Mouse (Mus musculus): ENCODE data around the gene C77080.

The C77080 gene

DNA sequence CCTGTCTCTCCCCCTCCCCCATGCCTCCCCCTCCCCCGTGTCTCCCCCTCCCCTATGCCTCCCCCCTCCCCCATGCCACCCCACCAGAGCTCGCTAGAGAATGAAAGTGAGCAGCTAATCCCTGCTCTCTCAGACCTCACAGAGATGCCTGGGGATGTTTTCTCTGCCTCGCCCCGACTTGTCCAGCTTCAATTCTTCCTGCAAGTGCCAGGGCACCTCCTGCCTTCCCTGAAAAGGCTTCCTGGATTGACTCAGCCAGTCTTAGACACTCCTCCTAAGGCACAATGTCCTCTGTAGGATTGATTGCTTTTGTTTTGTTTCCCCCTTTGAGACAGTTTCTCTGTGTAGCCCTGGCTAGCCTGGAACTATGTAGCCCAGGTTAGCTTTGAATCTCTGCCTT, at the start of gene C77080:
C77080 (minus strand) TSS at position 209 of the 400 bp plus-strand sequence.
- DNase-seq = no peak

DNA sequence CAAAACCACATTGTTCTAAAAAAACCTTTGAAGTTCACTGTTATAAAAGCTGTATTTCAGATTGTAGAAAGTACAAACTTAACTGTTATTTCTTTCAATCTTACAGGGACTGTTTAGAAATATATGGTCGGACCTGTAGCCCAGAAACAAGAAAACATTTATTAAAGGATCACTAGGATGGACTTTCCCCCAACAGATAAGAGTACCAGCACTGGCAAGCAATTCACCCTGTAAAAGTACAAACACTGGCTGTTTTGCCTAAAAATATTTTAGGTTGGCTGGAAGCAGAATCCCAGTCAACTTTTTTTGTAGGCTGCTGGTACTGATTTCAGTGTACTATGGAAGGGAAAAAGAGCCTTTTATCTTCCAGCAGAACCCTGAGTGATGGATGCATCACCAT, 46.7 kb upstream of the C77080 start:
- no peak for DNase-seq

DNA sequence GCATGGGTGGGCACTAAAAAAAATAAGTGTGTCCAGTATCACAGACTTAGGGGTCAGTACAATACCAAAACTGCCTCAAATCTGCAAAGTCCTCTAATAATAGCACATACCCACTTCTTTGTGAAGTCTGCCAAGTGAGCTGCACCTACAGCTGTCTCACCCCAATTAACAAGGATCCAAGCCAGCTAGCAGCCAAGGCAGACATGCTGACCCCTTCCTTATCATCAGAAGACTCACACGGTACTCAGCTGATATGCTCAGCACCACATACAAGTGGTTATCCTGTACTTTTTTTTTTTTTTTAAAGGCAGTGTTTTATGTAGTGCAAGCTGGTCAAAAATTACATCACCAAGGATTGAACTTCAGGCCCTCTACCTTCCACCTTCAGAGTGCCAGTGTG, 43.1 kb upstream of the C77080 start:
- DNase-seq = no peak

DNA sequence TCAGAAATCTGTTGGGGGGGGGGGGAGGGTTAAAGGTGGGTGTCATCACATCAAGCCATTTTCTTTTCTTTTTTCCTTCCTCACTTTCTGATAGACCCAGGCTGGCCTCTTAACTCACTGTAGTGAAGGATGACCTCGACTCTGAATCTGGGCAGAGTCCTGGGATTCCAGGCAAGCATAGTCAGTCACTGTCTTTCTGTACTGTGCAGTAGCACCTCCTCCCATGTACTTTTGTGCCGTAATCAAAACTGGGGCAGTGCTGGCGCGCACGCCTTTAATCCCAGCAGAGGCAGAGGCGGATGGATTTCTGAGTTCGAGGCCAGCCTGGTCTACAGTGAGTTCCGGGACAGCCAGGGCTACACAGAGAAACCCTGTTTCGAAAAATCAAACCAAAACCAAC, 42.6 kb upstream of the C77080 start:
- DNase-seq = peak; percentile 13

DNA sequence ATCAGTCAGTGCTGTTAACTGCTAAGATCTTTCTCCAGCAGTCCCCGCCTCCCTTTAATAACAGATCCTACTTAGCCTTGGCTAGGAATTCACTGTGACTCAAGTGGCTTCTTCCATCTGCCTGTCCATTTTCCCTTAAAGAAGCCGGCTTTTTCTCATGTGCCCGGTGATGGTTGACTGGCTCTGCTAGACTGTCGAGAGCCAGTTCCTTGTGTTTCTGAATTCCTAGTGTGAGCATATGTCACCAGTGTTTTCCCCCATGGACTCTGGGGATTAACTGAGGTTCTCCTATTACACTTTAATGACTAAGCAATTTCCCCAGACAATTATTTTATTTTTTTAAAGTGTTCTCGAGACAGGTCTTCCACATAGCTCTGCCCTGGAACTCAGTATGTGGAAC, 42.2 kb upstream of the C77080 start:
- no peak for DNase-seq

DNA sequence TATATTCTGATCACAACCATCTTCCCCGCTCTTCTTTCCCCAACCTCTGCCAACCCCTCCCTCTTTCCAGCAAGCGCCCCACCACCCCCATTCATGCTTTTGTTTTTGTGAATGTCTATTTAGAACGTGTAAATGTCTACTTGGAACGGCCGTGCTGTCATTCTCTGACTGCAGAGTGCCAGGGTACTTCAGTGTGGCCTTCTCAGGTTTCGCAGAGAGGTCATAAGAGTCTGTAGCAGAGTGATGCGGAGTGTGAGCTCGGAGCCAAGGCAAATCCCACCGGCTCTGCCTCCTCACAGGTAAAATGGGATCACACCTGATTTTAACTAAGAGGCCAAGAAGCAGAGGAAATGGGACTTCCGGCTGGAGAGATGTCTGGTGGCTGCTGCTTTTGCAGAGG, 37.9 kb upstream of the C77080 start:
- no peak for DNase-seq

DNA sequence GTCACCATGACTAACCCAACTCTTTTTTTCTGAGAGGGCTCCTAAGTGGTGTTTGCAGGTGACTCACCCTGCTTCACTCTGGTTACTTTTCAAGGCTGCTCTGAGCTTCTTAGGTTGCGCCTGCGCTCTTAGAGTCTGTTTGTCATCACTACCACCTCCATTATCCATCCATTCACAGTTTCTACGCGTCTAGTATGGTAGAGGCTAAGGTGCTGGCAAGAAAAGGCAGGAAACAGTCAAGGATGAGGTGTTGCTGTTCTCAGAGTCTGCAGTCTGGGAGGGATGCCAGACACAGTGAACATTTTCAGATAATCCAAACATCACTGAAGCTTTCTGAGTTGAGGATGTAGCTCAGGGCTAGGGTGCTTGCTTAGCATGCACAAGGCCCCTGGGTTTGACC, 36.5 kb upstream of the C77080 start:
- no peak for DNase-seq

DNA sequence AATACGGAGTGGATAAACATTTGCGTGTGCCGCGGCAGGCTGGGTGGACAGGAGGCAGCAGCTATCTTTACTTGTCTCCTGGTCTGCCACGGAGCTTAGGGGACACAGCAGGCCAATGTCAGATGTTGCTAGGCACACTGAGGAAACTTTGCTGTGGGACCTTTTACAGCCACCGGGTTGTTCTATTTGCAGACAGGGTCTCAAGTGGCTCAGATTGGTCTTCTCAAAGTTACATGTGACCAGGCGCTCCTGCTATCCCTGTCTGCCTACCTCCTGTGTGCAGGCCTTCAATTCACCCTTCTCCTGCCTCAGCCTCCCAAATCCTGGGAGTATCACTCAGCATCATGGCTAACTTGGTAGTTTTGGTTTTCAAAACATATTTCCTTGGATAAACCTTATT, 34.9 kb upstream of the C77080 start:
- no peak for DNase-seq

DNA sequence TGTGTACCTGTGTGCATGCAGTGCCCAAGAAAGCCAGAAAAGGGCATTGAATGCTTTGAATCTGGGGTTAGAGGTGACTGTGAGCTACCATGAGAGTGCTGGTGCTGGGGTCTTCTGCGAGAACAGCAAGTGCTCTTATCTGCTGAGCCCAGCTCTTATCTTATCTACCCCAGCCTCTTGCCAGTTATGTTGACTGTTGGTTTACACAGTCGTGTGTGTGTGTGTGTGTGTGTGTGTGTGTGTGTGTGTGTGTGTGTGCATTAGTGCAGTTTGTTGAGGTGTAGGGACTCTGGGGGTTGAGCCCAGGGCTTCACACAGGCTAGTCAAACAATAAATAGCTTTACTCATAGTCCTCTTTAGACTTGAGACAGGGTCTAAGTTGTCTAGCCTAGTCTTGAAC, 34.0 kb upstream of the C77080 start:
- DNase-seq = no peak

DNA sequence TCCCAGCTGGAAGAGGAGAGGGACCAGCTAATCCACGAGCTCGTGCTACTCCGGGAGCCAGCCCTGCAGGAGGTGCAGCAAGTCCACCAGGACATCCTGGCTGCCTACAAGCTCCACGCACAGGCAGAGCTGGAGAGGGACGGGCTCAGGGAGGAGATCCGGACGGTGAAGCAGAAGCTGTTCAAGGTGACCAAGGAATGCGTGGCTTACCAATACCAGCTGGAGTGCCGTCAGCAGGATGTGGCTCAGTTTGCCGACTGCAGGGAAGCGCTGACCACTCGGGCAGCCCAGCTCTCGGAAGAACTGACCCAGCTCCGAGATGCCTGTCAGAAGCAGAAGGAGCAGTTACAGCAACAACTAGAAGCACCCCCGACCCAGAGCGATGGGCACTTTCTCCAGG, 32.5 kb upstream of the C77080 start:
- no peak for DNase-seq

DNA sequence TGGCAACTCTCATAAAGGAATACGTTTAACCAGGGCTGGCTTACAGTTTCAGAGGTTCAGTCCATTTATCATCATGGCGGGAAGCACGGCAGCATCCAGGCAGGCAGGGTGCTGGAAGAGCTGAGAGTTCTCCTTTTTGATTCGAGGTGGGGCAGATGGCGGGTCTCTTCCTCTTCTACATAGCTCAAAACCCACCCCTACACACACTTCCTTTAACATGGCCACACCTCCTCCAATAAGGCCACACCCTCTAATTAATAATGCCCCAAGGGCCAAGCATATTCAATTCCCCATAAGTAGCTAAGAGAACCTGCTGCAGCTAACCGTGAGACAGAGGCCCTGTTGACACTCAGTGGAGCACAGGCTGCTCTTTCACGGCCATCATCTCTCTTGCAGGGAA, 31.6 kb upstream of the C77080 start:
- DNase-seq = no peak

DNA sequence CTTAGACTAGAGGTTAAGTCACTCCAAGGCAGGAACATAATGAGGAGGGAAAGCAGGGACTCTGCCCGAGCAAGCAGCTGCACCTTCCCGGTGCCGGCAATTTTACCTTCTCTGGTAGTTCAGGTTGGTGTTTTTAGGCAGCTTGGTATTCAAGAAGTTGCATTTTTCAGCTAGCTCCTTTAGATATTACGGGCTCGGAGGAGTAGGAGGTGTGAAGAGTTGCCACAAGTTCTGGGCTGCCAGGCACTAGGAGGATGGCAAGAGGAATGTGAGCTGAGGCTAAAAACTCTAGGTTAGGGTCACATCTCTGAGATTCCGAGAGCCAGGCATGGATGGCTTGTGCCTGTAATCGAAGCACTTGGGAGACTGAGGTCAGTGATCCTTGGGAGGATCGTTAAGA, 28.5 kb upstream of the C77080 start:
- no peak for DNase-seq

DNA sequence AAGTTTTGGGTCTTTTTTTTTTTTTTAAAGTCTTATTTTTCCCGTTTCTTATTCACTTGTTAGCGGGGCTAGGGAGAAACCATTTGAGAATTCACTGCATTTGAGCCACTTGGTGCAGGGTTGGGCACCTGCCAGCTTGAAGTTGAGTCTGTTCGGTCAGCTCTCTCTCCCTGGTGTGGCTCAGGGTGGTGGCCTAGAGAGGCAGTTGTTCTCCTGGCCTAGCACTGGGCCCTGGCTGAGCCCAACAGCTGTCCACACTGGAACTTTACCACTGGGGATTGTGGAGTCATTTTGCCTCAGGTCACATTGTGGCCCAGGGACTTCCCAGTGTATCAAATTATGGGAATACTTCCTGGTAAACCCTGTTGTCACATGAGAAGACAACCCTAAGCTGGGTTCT, 26.9 kb upstream of the C77080 start:
- DNase-seq = peak; percentile 52

DNA sequence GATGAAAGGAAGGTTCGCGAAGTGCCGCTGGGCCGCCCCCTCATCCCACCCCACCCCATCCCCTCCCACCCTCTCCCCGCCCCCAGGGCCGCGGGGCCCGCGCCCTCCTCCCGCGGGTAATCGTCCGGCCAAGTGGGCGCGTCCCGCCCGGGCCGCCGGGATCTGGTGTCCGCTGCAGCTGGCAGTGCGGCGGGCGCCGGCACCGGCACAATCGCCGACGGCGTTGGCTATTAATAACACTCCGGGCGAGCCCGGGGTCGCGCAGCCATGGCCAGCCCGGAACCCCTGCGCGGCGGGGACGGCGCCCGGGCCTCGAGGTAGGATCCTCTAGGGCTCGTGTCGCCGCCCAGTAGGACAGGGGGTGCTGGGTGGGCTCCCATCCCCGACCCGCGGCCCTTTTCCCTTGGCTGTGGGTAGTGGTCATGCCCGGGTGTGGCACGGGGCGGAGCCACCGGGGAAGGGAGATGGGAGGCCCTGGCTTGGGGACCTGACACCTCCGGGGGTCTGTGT, 26.3 kb upstream of the C77080 start, which contains the start of gene Sync:
Sync (plus strand) TSS at position 146 of the 510 bp plus-strand sequence.
- DNase-seq = peak; percentile 63

DNA sequence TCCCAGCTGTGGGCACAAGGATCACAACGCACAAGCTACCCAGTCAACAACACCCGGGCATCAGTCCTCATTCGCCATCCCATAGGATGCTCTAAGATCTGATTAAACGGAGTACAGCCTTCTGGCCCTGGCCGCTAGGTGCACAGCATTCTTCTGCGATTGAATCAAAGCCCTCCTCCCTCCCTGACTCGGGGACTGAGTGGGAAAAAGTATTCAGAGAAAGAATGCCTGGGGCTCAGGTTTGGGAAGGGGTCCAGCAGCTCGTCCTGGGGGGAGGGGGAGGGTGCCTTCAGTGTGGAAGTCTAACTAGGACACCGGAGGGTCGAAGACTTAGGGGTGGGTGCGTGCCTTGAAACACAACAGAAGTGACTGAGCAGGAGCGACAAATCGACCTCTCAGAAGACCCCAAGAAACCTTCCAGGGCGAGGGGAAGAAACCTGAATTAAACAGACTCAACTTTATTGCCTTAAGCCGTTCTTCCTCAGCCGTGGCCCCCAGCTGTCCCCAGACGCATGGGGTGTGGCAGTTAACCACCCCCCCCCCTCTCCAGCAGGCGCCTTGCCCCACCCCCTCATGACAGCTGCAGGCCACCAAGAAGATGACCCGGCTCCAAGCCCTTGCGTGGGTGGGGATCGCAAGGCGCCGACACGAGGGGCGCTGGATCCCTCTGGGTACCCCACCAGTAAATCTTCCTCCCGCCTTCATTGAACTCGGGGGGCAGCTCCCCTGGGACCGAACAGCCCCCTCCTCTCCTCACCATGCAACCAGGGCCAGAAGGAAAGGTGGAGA, 25.7 kb upstream of the C77080 start:
- DNase-seq = peak; percentile 55

DNA sequence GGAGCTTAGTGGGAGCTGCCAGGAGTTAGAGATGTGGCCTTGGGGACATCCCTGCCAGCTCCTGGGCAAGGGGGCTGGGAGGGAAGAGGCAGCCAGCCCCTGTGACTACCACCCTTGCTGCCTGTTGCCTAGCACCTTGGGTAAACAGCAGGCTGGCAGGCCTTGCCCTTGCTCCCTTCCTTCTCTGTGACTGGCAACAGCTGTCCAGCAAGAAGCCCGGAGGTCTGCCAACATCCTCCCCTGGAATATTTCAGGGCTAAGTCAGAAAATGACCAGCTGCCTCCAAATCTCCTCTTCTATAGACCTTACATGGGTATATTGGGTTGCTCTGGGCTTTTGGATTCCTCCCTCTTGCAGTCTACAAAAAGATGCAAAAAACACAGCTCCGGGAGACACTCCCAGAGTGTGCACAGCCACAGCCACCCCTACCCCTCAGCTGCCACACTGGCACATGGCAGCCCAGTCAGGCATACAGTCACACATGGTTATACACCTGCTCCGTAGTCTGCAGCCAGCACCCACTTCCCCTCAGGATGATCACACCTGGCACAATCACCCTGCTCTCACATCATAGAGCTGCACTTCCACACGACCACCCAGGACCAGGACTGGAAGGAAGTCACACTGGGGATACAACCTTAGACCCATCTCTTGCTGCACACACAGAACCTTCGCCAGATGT, 24.9 kb upstream of the C77080 start:
- DNase-seq = no peak

DNA sequence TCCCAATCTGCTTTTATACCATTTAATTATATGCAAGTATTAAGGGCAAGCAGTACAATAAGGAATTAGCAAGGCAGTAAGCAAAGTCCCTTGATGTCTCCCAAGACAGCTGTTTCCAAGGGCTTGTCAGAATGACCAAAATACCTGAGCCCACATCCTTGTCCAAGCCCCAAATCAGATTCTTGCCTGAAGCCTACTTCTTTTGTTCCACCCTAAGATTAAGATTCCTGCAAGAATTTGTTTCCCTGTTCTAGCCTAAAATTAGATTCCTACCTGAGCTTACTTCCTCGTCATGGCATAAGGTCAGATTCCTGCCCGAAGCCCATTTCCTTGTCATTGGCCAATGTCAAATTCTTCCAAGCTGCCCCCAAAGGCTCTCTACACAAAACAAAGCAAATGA, 23.5 kb upstream of the C77080 start:
- no peak for DNase-seq

DNA sequence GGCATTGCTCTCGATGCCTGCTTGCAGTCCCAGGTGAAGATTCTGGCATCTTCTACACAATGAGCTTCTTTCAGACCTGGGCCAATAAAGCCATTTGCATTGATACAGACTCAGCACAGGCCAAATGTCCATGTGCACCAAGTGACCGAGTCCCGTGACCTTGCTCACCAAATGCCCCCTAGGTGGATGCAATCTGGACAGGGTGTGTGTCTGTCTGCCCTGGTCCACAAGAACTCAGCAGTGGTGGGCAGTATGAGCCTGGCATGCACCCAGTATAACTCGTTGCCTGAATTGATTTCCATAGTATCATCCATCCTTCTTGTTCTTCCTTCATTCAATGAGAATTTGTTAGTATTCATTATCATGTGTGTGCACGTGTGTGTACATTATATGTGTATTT, 22.0 kb upstream of the C77080 start:
- no peak for DNase-seq

DNA sequence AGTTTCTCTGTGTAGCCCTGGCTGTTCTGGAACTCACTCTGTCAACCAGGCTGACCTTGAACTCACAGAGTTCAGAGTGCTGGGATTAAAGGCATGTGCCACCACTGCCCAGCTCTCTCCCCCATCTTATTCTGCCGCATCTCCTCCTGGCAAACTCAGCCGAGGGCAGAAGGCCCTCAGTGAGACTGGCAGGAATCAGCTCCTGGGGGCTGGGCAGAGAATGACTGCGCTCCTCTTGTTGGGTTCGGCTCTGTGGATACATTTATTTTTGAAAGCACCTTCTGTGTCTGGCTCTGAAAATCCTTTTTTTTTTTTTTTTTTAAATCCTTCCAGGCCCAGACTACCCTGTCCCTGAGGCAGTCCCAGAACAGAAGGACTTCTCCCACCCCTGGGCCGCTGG, 21.6 kb upstream of the C77080 start:
- DNase-seq = no peak

DNA sequence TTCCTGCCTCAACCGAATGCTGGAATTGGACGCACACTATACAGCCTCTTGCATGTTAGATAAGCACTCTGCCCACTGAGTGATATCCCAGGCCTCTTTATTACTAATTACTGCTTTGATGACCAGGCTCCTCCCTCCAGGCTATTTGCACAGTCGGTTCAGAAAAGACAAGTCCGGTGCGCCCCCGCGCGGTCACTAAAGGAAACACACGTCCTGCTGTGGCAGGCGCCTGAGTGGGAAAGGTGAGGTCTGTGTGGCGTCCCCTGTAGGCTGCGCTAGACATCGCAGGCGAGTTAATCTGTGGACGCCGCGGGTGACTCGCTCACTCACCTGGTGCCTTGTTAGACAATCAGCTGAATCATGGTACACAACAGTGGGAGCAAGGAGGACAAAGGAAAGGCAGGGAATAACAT, 15.3 kb upstream of the C77080 start:
- peak; percentile 98 for DNase-seq

DNA sequence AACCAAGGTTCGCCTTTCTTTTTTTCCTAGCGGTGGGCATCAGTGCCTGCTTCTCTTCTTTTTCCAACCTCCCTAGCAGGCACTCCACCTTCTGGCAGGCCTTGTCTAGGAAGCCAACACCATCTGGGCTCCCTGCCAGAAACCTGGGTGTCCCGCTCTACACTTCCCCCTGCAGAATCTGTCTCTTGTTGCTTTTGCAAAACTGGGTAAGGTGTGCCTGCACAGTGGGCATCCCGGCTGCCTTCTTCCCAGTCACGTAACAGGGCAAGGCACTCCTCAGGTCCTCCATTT, 11.5 kb upstream of the C77080 start:
- DNase-seq = peak; percentile 84

DNA sequence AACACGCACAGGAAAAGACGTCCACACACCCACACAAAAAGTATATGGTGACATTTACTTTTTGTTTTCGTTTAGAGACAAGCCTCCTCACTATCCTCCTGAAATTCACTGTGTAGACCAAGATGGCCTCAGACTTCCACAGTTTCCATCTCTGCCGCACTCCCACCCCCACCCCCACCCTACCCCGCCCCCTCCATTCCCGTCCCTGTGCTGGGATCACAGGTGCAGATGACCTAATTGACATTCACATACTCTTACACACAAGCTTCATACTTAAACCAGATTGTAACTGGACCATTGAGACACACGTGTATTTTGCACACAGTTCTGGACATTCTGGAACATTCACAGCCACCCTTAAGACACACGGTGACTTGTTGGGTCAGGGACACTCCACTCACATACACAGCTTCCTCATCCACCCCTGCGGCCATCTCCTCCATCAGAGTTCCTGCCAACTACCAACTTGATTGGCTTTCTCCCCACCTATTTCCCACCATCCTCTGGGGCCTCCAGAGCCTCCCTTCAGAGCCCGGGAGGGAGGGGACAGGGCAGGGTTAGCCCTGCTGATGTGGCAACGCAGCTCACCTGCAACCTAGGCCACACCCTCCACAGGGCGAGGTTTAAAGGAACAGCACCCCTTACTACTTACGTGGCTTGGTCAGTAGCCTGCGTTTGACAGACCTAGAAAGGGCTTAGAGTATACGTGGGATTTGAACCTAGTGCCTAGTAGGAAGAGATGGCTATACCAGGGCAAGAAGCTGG, 11.0 kb upstream of the C77080 start:
- DNase-seq = peak; percentile 78

DNA sequence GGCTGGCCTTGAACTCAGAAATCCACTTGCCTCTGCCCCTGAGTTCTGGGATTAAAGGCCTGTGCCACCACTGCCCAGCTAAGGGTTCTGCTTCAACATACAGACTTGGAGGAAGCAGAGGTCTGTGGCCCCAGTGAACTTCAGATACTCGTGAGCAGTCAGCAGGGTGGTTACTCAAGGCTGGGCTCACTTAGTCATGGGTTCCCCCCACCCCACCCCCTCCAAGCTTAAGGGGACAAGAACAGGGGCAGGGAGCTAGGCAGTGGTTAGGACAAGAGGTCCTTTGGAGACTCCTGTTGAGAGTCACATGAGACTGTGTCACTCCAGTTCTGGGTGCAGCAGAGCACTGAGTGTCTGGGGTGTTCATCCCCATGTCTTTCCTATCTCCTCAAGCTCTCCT, 7.5 kb upstream of the C77080 start:
- DNase-seq = no peak

DNA sequence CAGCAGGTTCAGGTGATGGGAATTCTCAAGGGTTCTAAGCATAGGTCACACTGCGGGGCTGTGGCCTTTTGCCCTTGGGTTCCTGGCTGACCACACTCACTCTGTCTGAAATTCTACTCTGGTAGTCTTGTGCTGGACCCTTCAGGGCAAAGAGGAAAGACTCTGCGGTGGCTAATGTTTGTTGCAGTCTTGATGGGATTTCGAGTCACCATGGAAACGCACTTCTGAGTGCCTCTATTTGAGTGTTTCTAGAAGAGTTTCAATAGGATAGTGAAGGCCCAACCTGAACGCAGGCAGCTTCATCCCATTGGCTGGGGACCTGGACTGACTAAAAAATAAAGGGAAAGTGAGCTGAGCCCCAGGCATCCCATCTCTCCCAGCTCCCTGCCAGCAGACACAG, 5.6 kb upstream of the C77080 start:
- DNase-seq = no peak
